Mouse (Mus musculus): Measurements from ENCODE around the gene Olfr1013.

Olfr1013 gene

DNA sequence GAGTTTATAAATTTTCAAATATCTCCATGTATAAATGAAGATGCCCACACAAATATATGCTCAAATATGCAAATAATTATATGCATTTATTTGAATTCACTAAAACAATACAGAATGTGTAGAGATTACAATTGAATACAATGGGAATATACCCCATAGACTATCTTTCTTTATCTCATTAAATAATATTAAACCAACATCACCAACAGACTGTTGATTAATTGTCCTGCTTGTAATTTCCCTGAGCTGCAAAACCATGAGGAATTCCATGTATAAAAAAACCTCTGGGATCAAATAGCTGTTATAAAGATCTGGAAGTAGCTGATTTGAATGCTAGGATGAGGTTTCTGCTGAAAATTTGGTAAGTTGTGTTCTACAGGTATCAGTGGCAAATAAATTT is at the start of gene Olfr1013:
TSS of gene Olfr1013 (plus strand) at position 301 of the 400 bp plus-strand sequence.
- no peak for DNase-seq (ENCODE audit: low spot score in 2 of 2)

DNA sequence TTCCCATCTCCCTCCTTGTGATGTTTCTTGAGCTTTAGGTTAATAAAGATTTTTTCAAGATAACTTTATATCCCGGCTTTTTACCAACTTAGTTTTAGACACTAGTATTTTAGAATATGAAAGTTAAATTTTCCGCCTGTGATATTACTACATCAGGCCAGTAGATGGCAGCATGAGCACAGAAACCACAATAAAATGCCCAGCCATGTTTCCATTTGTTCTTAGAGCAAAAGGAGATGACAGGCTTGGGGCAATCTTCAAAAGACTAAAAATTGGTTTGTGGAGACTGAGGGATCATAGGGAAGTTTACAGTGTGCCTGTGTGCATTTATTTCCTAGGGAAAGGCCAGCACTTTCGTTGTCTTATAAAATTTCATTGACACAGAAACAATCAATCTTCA is 41.1 kb upstream of the Olfr1013 start:
- DNase-seq (ENCODE audit: low spot score in 2 of 2), result peak in 1 of 2 experiments; percentile 13

GRCm38 (mm10) chr2:85753822-85754221 is 13.1 kb upstream of the Olfr1013 start:
- no peak for DNase-seq (ENCODE audit: low spot score in 2 of 2)

DNA sequence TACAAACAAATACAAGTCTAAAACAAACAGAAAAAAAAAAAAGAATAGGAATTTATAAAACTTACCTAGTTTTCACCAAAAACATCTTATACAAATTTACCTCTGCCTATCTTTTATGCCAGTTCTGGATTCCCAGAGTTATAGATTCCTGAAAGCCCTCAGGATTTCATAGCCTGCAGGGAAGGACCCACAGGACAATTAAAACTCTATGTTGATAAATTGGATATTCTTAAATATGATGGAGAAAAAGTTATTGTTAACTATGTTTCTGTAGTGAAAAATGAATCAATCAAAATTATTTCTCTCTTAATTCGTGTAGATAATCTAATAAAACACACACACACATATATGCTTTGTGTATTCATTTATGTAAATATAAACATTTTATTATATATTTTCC is 4.2 kb upstream of the Olfr1013 start, which contains the start of gene Olfr1012:
TSS of gene Olfr1012 (minus strand) at position 101 of the 400 bp plus-strand sequence.
- DNase-seq (ENCODE audit: low spot score in 2 of 2), result no peak

GRCm38 (mm10) chr2:85772413-85772812 is 5.5 kb downstream of the Olfr1013 start, which contains the start of gene Olfr1014:
TSS of gene Olfr1014 (plus strand) at chr2:85772713.
- DNase-seq (ENCODE audit: low spot score in 2 of 2), result no peak

GRCm38 (mm10) chr2:85781717-85782116 is 14.8 kb downstream of the Olfr1013 start, which contains the start of gene Olfr1015:
TSS of gene Olfr1015 (plus strand) at chr2:85782017.
- DNase-seq (ENCODE audit: low spot score in 2 of 2), result no peak

- no peak for DNase-seq (ENCODE audit: low spot score in 2 of 2)
These were observed 25.4 kb downstream of the Olfr1013 start for GRCm38 (mm10) chr2:85792331-85792730.

DNA sequence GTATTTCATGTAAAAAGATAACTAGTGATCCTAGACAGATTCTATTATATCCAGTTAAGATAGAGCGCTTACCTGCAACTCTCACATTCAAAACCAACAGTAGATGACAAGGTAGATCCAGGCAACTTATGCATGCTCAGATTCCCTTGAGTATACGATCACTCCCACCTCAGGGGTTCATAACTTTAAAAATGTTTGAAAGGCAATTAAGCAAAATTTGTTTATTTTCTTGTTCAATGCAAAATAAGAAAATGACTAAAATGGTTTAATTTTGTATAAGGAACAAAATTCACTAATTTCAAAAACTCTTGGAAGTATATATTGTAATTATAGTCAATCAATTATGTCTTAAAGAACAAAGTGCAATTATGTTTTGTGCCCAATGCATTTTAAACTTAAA is 35.5 kb downstream of the Olfr1013 start, which contains the start of gene Olfr1016:
TSS of gene Olfr1016 (minus strand) at position 101 of the 400 bp plus-strand sequence.
- DNase-seq (ENCODE audit: low spot score in 2 of 2), result no peak

DNA sequence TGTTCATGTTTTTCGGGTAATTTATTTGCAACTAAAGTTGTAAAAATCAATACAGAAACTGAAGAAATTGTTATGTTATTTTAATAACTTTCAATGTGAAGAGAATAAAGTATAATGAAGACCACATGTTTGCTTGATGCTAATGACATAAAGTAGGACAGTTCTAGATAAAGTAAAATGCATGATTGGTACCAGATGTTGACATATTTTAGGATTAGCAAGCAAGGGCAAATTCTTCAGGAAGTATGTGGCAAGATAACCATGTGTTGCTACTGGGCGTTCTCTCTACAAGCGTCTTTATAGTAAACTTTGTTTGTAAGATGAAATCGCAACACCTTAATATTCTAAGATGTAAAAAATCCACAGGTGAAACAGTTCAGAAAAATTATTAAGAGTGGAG is 37.6 kb downstream of the Olfr1013 start:
- DNase-seq (ENCODE audit: low spot score in 2 of 2), result no peak

DNA sequence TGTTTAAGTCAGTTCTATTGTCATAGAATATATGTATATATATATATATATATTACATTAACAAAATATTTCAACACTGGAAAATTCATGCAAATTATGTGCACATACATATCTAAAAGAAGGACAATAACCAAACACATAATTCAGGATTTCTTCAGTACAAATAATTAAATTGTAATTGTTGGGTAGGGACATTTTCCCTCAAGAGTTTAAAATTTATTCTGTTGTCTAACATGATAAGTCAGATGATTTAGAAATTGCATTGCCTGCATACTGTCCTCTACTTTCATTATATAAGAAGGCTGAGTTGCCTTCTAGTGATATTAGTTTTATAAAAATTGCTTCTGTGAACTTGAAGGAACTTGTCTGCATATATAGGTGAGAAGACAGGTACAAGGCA is 51.3 kb downstream of the Olfr1013 start, which contains the start of gene Olfr1018:
TSS of gene Olfr1018 (plus strand) at position 301 of the 400 bp plus-strand sequence.
- no peak for DNase-seq (ENCODE audit: low spot score in 2 of 2)
